Mouse (Mus musculus) heart, adult 2 months (tissue): ENCODE data around the gene Gm21988. TPM values are rescaled to one million over a fixed set of nuclear protein-coding genes. Genes with fewer than 3 reads are reported as not detected.

Experiments used
- DNase-seq, 2 experiments: peaks; one replicate each; pipeline ENCODE4 v3.0.0; 2021
- H3K27ac ChIP-seq: fragments of 200-600 bp; 2 replicates; pipeline ENCODE4 v1.8.1; 2022
- H3K27me3 ChIP-seq: fragments of 200-500 bp; 2 replicates; pipeline ENCODE4 v1.6.1; 2012; ENCODE audit warnings: mild to moderate bottlenecking, low read length, inconsistent platforms, mixed read lengths; ENCODE audit not compliant: control insufficient read depth, insufficient read depth
- H3K36me3 ChIP-seq: fragments of 200-500 bp; 2 replicates; pipeline ENCODE4 v1.6.1; 2012; ENCODE audit warnings: low read length, inconsistent platforms; ENCODE audit not compliant: control insufficient read depth, insufficient read depth
- H3K4me1 ChIP-seq: fragments of 200-500 bp; 2 replicates; pipeline ENCODE4 v1.6.1; 2011; ENCODE audit warnings: low read length; ENCODE audit not compliant: control insufficient read depth, insufficient read depth
- H3K4me3 ChIP-seq: fragments of 200-600 bp; 2 replicates; pipeline ENCODE4 v1.8.1; 2022
- H3K79me2 ChIP-seq: fragments of 200-500 bp; replicated peaks from 2 replicates; pipeline ENCODE4 v1.6.1; 2012; ENCODE audit warnings: mild to moderate bottlenecking, inconsistent platforms, low read length, moderate library complexity, mixed read lengths; ENCODE audit not compliant: control insufficient read depth, insufficient read depth
- H3K9ac ChIP-seq: fragments of 200-500 bp; 2 replicates; pipeline ENCODE4 v1.6.1; 2012; ENCODE audit warnings: low read depth, mild to moderate bottlenecking, control low read depth, inconsistent platforms, low read length, mixed read lengths
- CTCF ChIP-seq: fragments of 200-600 bp; IDR thresholded peaks from 2 replicates; pipeline ENCODE4 v1.8.1; 2022; ENCODE audit warnings: antibody characterized with exemption, mild to moderate bottlenecking, moderate library complexity
- EP300 ChIP-seq: fragments of 200-500 bp; IDR thresholded peaks from 2 replicates; pipeline ENCODE4 v1.6.1; 2011; ENCODE audit warnings: low read depth, low read length, control low read depth; ENCODE audit not compliant: insufficient read depth
- POLR2A ChIP-seq: fragments of 200-500 bp; IDR thresholded peaks from 2 replicates; pipeline ENCODE4 v1.6.1; 2011; ENCODE audit warnings: mild to moderate bottlenecking, low read depth, low read length, control low read depth; ENCODE audit not compliant: insufficient read depth
- WGBS: fragments of 180-500 bp; shearing (Covaris S2); methylation state at CpG from one replicate; pipeline ENCODE4 v1.1.7; 2018; 5-methylcytosine and 5-hydroxymethylcytosine counted together
- intact Hi-C: fragments of 180-260 bp; cut with DNase I; formaldehyde crosslinking; loops from one replicate; pipeline ENCODE4 v1.15.1; 2025
- polyA plus RNA-seq: library from polyadenylated mRNA; depleted of rRNA; stranded (reverse); fragments of >200 nt; gene quantifications from 2 replicates; pipeline ENCODE4 v1.2.3, GENCODE M21; 2012
- total RNA-seq, 2 experiments: library from RNA; stranded (reverse); gene quantifications; 2 replicates each; pipeline ENCODE4 v1.2.3; 2021

The Gm21988 gene
- total and polyA plus RNA-seq, 3 experiments, result 2.0 to 5.5 (median 3.4) TPM

DNA sequence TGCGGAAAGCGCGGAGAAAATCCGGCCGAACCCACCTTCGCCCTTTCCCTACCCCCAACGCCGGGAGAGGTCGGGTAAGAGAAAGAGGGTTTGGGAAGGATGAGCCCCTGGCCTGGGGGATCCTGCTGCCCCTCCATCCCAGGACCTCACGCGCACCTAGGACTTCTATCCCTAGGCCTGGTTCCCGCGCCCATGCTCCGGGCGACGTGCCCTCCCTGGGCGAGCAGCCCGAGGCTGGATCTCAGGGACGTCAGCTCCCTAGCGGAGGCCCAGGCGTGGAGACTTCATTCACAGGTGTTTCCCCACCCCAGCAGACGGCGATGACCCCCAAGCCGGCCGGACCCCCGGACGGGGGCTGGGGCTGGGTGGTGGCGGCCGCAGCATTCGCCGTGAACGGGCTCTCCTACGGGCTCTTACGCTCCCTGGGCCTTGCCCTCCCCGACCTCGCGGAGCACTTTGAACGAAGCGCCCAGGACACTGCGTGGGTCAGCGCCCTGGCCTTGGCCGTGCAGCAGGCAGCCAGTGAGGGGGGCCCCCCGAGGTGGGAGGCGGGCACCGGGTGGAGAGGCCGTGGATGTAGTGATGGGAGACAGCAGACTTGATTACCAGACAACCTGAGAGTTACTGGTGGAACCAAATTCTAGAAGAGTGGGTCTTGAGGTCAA, 25.3 kb downstream of the Gm21988 start:
- peaks cover 3% of the 10 kb centered on the region for H3K4me1 ChIP-seq
- H3K27ac ChIP-seq, result no peak overlapping the region; the same call in 1 of the 2 replicates
- TF ChIP-seq EP300 (no peak), CTCF (no peak), POLR2A (no peak)
- H3K27me3 ChIP-seq, result peaks cover 4% of the 10 kb centered on the region; the same call in 1 of the 2 replicates
- H3K79me2 ChIP-seq, result no peaks in the 10 kb centered on the region
- H3K9ac ChIP-seq, result peak overlapping the region; percentile 27
- peak overlapping the region; percentile 47 for H3K4me3 ChIP-seq
- DNase-seq, result peak in 1 of 2 experiments; percentile 67
- H3K36me3 ChIP-seq, result no peaks in the 10 kb centered on the region
- intact Hi-C loops, result loop anchor here (5.0 kb wide), 1 partner anchor 42 kb away; no protein-coding TSS in a partner anchor
- 2% methylated on average over 46 of the region's 46 CpGs for WGBS

DNA sequence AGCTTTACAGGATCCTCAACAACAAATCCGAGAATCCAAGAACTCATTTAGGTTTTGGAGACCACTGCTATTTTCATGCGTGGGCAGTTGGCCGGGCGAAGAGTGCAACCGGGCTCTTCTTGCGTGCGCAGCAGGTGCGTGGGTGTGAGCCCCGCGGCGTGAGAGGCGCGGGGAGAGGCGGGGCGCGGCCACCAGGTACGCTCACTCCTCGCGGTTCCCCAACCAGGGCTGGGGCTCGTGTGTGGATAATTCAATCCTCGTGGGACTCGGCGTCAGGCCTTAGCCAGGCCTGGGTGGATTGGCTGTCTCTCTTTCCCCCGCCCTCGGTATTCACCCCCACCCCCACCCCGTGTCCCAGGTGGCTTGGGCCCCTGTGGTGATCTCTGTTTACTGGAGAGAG, 25.9 kb downstream of the Gm21988 start:
- no peak overlapping the region for H3K27ac ChIP-seq
- no peak for DNase-seq
- peaks cover 4% of the 10 kb centered on the region; the same call in 1 of the 2 replicates for H3K27me3 ChIP-seq
- H3K9ac ChIP-seq, result peak overlapping the region; percentile 29
- no peaks in the 10 kb centered on the region for H3K36me3 ChIP-seq
- TF ChIP-seq CTCF (no peak), POLR2A (no peak), EP300 (no peak)
- intact Hi-C loops, result loop anchor here (2.0 to 5.0 kb wide), 2 partner anchors 41 to 159 kb away; partner anchors contain the start of gene Asgr1
- no peaks in the 10 kb centered on the region for H3K79me2 ChIP-seq
- H3K4me1 ChIP-seq, result peaks cover 3% of the 10 kb centered on the region
- 9% methylated on average over 26 of the region's 26 CpGs for WGBS
- H3K4me3 ChIP-seq, result peak overlapping the region; percentile 47

GRCm38 (mm10) chr11:70212896-70213295, 26.7 kb downstream of the Gm21988 start:
- WGBS, result 8% methylated on average over 9 of the region's 9 CpGs
- H3K27ac ChIP-seq, result no peak overlapping the region

DNA sequence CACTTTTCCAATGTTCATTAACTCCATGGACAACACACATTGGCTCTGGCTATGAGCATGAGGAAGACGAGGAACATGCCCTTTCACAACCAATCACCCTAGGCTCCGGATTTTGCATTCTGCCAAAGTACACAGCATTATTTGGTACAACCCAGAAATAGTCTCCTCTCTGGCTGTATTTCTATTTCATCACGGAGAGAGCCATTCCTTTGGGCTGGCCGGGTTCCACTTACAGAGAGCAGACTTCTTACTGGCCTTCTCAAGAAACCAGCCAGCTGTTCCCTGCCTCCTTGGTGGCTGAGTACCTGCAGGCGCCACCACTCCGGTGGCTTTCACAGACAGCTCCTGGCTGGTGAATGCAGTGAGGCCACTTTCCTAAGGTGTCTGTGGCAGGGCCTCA, 27.2 kb downstream of the Gm21988 start, which contains the start of gene Slc16a11:
TSS of gene Slc16a11 (plus strand) at position 330 of the 400 bp plus-strand sequence.
- Histone ChIP-seq H3K27me3 (peaks cover 4% of the 10 kb centered on the region; the same call in 1 of the 2 replicates), H3K27ac (no peak within 1 kb of the TSS), H3K36me3 (no peaks in the 10 kb centered on the region), H3K79me2 (no peaks in the 10 kb centered on the region), H3K9ac (no peak within 1 kb of the TSS), H3K4me1 (peaks cover 3% of the 10 kb centered on the region), H3K4me3 (peak within 1 kb of the TSS; percentile 47)
- intact Hi-C loops, result loop anchor here (1.0 to 5.0 kb wide), 3 partner anchors 40 to 158 kb away; partner anchors contain the start of gene Asgr1
- TF ChIP-seq POLR2A, result no peak
- TF ChIP-seq EP300, result no peak
- no peak for TF ChIP-seq CTCF
- 53% methylated on average over 6 of the region's 6 CpGs for WGBS
- no peak for DNase-seq

More at GRCm38 (mm10) chr11:70212896-70213295, 26.7 kb downstream of the Gm21988 start:
- Histone ChIP-seq H3K4me1 (peaks cover 3% of the 10 kb centered on the region), H3K27me3 (peaks cover 4% of the 10 kb centered on the region; the same call in 1 of the 2 replicates), H3K4me3 (no peak overlapping the region), H3K9ac (no peak overlapping the region), H3K79me2 (no peaks in the 10 kb centered on the region), H3K36me3 (no peaks in the 10 kb centered on the region)
- TF ChIP-seq CTCF, result peak; percentile 86
- no peak for TF ChIP-seq POLR2A
- intact Hi-C loops, result loop anchor here (1.0 to 5.0 kb wide), 3 partner anchors 41 to 158 kb away; partner anchors contain the start of gene Asgr1
- DNase-seq, result peak; percentile 68

DNA sequence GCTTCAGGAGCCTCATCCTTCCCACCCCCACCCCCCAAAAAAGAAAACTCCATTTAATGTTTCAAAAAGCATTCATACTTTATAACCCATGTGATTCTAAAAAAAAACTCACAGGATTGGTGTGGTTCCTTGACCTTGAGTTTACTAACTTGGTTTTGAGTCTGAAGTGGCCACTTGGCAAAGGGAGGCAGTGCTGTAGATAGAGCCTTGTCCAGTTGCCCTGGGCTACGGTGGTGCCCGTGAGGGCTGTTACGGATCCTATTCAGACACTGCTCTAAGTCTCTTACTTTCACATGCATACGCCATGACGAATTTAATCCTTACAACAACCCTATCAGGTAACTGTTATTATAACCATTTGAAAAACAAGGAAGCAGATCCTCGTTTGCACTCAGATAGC, 27.7 kb downstream of the Gm21988 start:
- Histone ChIP-seq H3K4me1 (peaks cover 4% of the 10 kb centered on the region), H3K27me3 (peaks cover 4% of the 10 kb centered on the region; the same call in 1 of the 2 replicates), H3K36me3 (no peaks in the 10 kb centered on the region), H3K79me2 (no peaks in the 10 kb centered on the region), H3K4me3 (no peak overlapping the region), H3K27ac (no peak overlapping the region), H3K9ac (no peak overlapping the region)
- TF ChIP-seq POLR2A, result no peak
- no peak for TF ChIP-seq CTCF
- no peak for TF ChIP-seq EP300
- DNase-seq, result no peak
- intact Hi-C loops, result loop anchor here (1.0 to 5.0 kb wide), 3 partner anchors 40 to 157 kb away; partner anchors contain the start of gene Asgr1
- WGBS, result 75% methylated on average over 6 of the region's 6 CpGs

GRCm38 (mm10) chr11:70210681-70211080, 28.9 kb downstream of the Gm21988 start:
- peaks cover 9% of the 10 kb centered on the region for H3K4me1 ChIP-seq
- intact Hi-C loops, result loop anchor here (5.0 kb wide), 1 partner anchor 38 kb away; no protein-coding TSS in a partner anchor
- H3K4me3 ChIP-seq, result no peak overlapping the region
- TF ChIP-seq EP300 (no peak), CTCF (no peak), POLR2A (no peak)
- H3K9ac ChIP-seq, result no peak overlapping the region
- H3K79me2 ChIP-seq, result no peaks in the 10 kb centered on the region
- whole genome bisulfite sequencing, result 91% methylated on average over 2 of the region's 2 CpGs
- H3K27me3 ChIP-seq, result peaks cover 4% of the 10 kb centered on the region; the same call in 1 of the 2 replicates
- DNase-seq, result no peak
- H3K27ac ChIP-seq, result no peak overlapping the region
- H3K36me3 ChIP-seq, result no peaks in the 10 kb centered on the region
